Mouse (Mus musculus): ENCODE data around the gene Gm20890. TPM values are rescaled to one million over a fixed set of nuclear protein-coding genes. Genes with fewer than 3 reads are reported as not detected.
"Not testable (repeated sequence)": the region's sequence is repeated elsewhere in the genome, so short reads cannot be mapped to it uniquely, and the experiment has no call there.

The Gm20890 gene
- not detected in 2 replicates for polyA plus RNA-seq (2015; fragmentation: Nextera tagmentation; extraction: Ambion mirVana)

- WGBS, result no CpG with 5 or more reads among the region's 5 CpGs
- DNase-seq (ENCODE audit: low spot score); H3K4me2 ChIP-seq (replicated peaks; ENCODE audit: low read depth); H3K36me3 ChIP-seq (ENCODE audit: control insufficient read depth, insufficient read depth, low read length); H3K9ac ChIP-seq (ENCODE audit: low read length); ATAC-seq (ENCODE audit: low FRiP score, low TSS enrichment); H3K4me3 ChIP-seq (ENCODE audit: low read depth, low read length); H3K9me3 ChIP-seq (ENCODE audit: control insufficient read depth, low read length); H3K27me3 ChIP-seq (ENCODE audit: control insufficient read depth, insufficient read depth, low read length); H3K27ac ChIP-seq (replicated peaks); H3K4me1 ChIP-seq (replicated peaks; ENCODE audit: control insufficient read depth, insufficient read depth): not testable (repeated sequence)
Observed at GRCm38 (mm10) chrY:26776699-26777098, at the start of gene Gm20890. Gene Gm20890 (minus strand): TSS chrY:26776799.
